Mouse (Mus musculus): ENCODE measurements around the gene Sfxn1. TPM values are rescaled to one million over a fixed set of nuclear protein-coding genes. Genes with fewer than 3 reads are reported as not detected.

The Sfxn1 gene
- total and polyA plus RNA-seq, 2 experiments from 2014 or later, result 8.8 to 13.6 TPM

DNA sequence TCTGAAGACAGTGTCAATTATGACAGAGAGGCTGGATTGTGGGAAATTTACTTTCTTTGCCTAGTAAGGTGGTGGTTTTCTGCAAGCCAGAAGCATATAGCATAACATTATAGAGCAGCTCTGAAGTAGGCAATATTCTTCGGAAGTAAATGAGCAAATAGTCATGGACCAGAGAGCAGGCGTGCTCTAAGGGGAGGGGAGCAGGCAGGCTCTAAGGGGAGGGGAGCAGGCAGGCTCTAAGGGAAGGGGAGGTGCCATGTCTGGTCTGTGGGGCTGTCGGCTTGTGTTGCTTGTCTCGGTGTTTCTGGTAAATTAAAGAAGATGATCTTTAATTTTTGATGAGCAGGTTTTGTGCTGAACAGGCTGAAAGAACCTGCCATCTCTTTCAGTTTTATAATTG is 12.5 kb downstream of the Sfxn1 start:
- no peak for DNase-seq (ENCODE audit: low spot score)
- Histone ChIP-seq H3K4me2 (ENCODE audit: low read depth, low read length) (no peak overlapping the region), H3K9me3 (replicated peaks; ENCODE audit: control insufficient read depth, low read length) (no peaks in the 10 kb centered on the region), H3K27ac (ENCODE audit: low read depth) (no peak overlapping the region), H3K4me3 (ENCODE audit: low read depth, low read length) (no peak overlapping the region), H3K27me3 (ENCODE audit: control insufficient read depth, insufficient read depth, low read length) (no peaks in the 10 kb centered on the region), H3K4me1 (ENCODE audit: control insufficient read depth, insufficient read depth) (peaks cover 16% of the 10 kb centered on the region; the same call in 1 of the 2 replicates), H3K36me3 (replicated peaks; ENCODE audit: control insufficient read depth, insufficient read depth, low read length) (peaks cover 36% of the 10 kb centered on the region), H3K9ac (replicated peaks; ENCODE audit: low read depth, low read length) (no peak overlapping the region)
- no peak for TF ChIP-seq CTCF (IDR thresholded peaks at IDR 0.05; ENCODE audit: low read depth)
- TF ChIP-seq EP300 (IDR thresholded peaks at IDR 0.05; ENCODE audit: low read depth), result no peak
- ATAC-seq (ENCODE audit: insufficient read depth, low read depth), result no peak
- 68% methylated on average over 4 of the region's 4 CpGs for WGBS

DNA sequence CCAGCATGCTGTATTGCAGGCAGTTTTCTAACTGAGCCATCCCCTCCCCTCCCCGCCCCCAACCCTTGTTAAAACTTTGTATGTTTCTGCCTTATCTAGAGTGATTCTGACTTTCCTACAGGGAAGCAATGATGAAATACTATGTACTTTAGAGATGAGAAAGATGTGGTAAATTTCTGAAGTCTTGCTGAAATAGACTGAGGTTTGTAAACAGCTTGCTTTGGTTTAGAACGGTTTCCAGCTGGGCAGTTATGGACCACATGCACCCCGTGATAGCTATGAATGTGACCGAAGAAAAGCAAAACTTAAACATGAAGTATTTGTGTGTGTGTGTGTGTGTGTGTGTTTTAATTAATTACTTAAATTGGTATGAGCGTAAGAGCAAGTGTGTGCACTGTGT is 13.2 kb downstream of the Sfxn1 start:
- H3K9me3 ChIP-seq (replicated peaks; ENCODE audit: control insufficient read depth, low read length), result no peaks in the 10 kb centered on the region
- H3K27me3 ChIP-seq (ENCODE audit: control insufficient read depth, insufficient read depth, low read length), result no peaks in the 10 kb centered on the region
- peaks cover 13% of the 10 kb centered on the region; the same call in 1 of the 2 replicates for H3K4me1 ChIP-seq (ENCODE audit: control insufficient read depth, insufficient read depth)
- DNase-seq (ENCODE audit: low spot score), result no peak
- no peak overlapping the region for H3K27ac ChIP-seq (ENCODE audit: low read depth)
- no peak for ATAC-seq (ENCODE audit: insufficient read depth, low read depth)
- H3K36me3 ChIP-seq (replicated peaks; ENCODE audit: control insufficient read depth, insufficient read depth, low read length), result peaks cover 43% of the 10 kb centered on the region
- no peak overlapping the region for H3K4me2 ChIP-seq (ENCODE audit: low read depth, low read length)
- no peak overlapping the region for H3K4me3 ChIP-seq (ENCODE audit: low read depth, low read length)
- WGBS, result 89% methylated on average over 5 of the region's 5 CpGs
- no peak overlapping the region for H3K9ac ChIP-seq (replicated peaks; ENCODE audit: low read depth, low read length)
- no peak for TF ChIP-seq EP300 (IDR thresholded peaks at IDR 0.05; ENCODE audit: low read depth)
- no peak for TF ChIP-seq CTCF (IDR thresholded peaks at IDR 0.05; ENCODE audit: low read depth)

GRCm38 (mm10) chr13:54085266-54085665 is 13.6 kb downstream of the Sfxn1 start:
- no peak overlapping the region for H3K4me2 ChIP-seq (ENCODE audit: low read depth, low read length)
- no peaks in the 10 kb centered on the region for H3K27me3 ChIP-seq (ENCODE audit: control insufficient read depth, insufficient read depth, low read length)
- peaks cover 8% of the 10 kb centered on the region; the same call in 1 of the 2 replicates for H3K4me1 ChIP-seq (ENCODE audit: control insufficient read depth, insufficient read depth)
- no peak for ATAC-seq (ENCODE audit: insufficient read depth, low read depth)
- no peak overlapping the region for H3K4me3 ChIP-seq (ENCODE audit: low read depth, low read length)
- no peak overlapping the region for H3K27ac ChIP-seq (ENCODE audit: low read depth)
- DNase-seq (ENCODE audit: low spot score), result no peak
- no peaks in the 10 kb centered on the region for H3K9me3 ChIP-seq (replicated peaks; ENCODE audit: control insufficient read depth, low read length)
- TF ChIP-seq CTCF (IDR thresholded peaks at IDR 0.05; ENCODE audit: low read depth), result no peak
- H3K36me3 ChIP-seq (replicated peaks; ENCODE audit: control insufficient read depth, insufficient read depth, low read length), result peaks cover 43% of the 10 kb centered on the region
- 90% methylated on average over 18 of the region's 18 CpGs for WGBS
- no peak overlapping the region for H3K9ac ChIP-seq (replicated peaks; ENCODE audit: low read depth, low read length)

DNA sequence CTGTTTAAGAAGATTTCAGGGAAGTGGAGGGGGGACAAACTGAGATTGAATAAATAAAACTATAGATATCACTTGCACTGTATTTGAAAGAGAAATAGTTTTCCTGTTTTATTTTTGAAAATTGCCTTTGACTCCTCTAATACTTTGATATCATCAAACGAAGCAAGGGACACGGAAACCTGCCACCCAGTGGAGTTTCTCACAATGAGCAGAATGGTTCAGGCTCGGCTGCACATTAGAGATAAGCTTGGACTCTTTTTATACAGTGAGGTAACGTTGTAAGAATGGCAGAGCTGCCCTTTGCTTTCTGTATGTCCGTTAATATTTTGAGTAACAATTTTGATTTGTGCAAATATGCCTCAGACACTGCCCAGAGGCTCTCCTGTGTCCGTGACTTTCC is 20.1 kb downstream of the Sfxn1 start:
- Histone ChIP-seq H3K27ac (ENCODE audit: low read depth) (no peak overlapping the region), H3K4me2 (ENCODE audit: low read depth, low read length) (no peak overlapping the region), H3K4me1 (ENCODE audit: control insufficient read depth, insufficient read depth) (no peaks in the 10 kb centered on the region), H3K9me3 (replicated peaks; ENCODE audit: control insufficient read depth, low read length) (no peaks in the 10 kb centered on the region), H3K27me3 (ENCODE audit: control insufficient read depth, insufficient read depth, low read length) (no peaks in the 10 kb centered on the region), H3K9ac (replicated peaks; ENCODE audit: low read depth, low read length) (no peak overlapping the region), H3K4me3 (ENCODE audit: low read depth, low read length) (no peak overlapping the region), H3K36me3 (replicated peaks; ENCODE audit: control insufficient read depth, insufficient read depth, low read length) (peaks cover 61% of the 10 kb centered on the region)
- peak; percentile 37 for TF ChIP-seq CTCF (IDR thresholded peaks at IDR 0.05; ENCODE audit: low read depth)
- no peak for TF ChIP-seq EP300 (IDR thresholded peaks at IDR 0.05; ENCODE audit: low read depth)
- WGBS, result 28% methylated on average over 6 of the region's 6 CpGs
- ATAC-seq (ENCODE audit: insufficient read depth, low read depth) (peak; percentile 47; the same call in 1 of the 2 replicates), DNase-seq (ENCODE audit: low spot score) (peak; percentile 40)

GRCm38 (mm10) chr13:54094349-54094748 is 22.7 kb downstream of the Sfxn1 start:
- no peaks in the 10 kb centered on the region for H3K27me3 ChIP-seq (ENCODE audit: control insufficient read depth, insufficient read depth, low read length)
- H3K9ac ChIP-seq (replicated peaks; ENCODE audit: low read depth, low read length), result no peak overlapping the region
- no peak for ATAC-seq (ENCODE audit: insufficient read depth, low read depth)
- TF ChIP-seq EP300 (IDR thresholded peaks at IDR 0.05; ENCODE audit: low read depth), result no peak
- no peak overlapping the region for H3K4me3 ChIP-seq (ENCODE audit: low read depth, low read length)
- H3K36me3 ChIP-seq (replicated peaks; ENCODE audit: control insufficient read depth, insufficient read depth, low read length), result peaks cover 50% of the 10 kb centered on the region
- no peaks in the 10 kb centered on the region for H3K9me3 ChIP-seq (replicated peaks; ENCODE audit: control insufficient read depth, low read length)
- no peak for DNase-seq (ENCODE audit: low spot score)
- 87% methylated on average over 4 of the region's 4 CpGs for WGBS
- no peak overlapping the region for H3K4me2 ChIP-seq (ENCODE audit: low read depth, low read length)
- no peaks in the 10 kb centered on the region for H3K4me1 ChIP-seq (ENCODE audit: control insufficient read depth, insufficient read depth)
- no peak overlapping the region for H3K27ac ChIP-seq (ENCODE audit: low read depth)

GRCm38 (mm10) chr13:54094963-54095362 is 23.3 kb downstream of the Sfxn1 start:
- H3K27me3 ChIP-seq (ENCODE audit: control insufficient read depth, insufficient read depth, low read length), result no peaks in the 10 kb centered on the region
- no peak overlapping the region for H3K27ac ChIP-seq (ENCODE audit: low read depth)
- H3K9me3 ChIP-seq (replicated peaks; ENCODE audit: control insufficient read depth, low read length), result no peaks in the 10 kb centered on the region
- DNase-seq (ENCODE audit: low spot score), result no peak
- WGBS, result 38% methylated on average over 6 of the region's 6 CpGs
- no peak overlapping the region for H3K4me3 ChIP-seq (ENCODE audit: low read depth, low read length)
- TF ChIP-seq EP300 (IDR thresholded peaks at IDR 0.05; ENCODE audit: low read depth), result no peak
- TF ChIP-seq CTCF (IDR thresholded peaks at IDR 0.05; ENCODE audit: low read depth), result no peak
- H3K9ac ChIP-seq (replicated peaks; ENCODE audit: low read depth, low read length), result no peak overlapping the region
- ATAC-seq (ENCODE audit: insufficient read depth, low read depth), result no peak
- peaks cover 44% of the 10 kb centered on the region for H3K36me3 ChIP-seq (replicated peaks; ENCODE audit: control insufficient read depth, insufficient read depth, low read length)
- H3K4me2 ChIP-seq (ENCODE audit: low read depth, low read length), result no peak overlapping the region
- H3K4me1 ChIP-seq (ENCODE audit: control insufficient read depth, insufficient read depth), result no peaks in the 10 kb centered on the region
